Mouse (Mus musculus): ENCODE measurements around the gene St3gal2. TPM values are rescaled to one million over a fixed set of nuclear protein-coding genes. Genes with fewer than 3 reads are reported as not detected.

St3gal2 gene
- total RNA-seq (2023), result 3.1 TPM

DNA sequence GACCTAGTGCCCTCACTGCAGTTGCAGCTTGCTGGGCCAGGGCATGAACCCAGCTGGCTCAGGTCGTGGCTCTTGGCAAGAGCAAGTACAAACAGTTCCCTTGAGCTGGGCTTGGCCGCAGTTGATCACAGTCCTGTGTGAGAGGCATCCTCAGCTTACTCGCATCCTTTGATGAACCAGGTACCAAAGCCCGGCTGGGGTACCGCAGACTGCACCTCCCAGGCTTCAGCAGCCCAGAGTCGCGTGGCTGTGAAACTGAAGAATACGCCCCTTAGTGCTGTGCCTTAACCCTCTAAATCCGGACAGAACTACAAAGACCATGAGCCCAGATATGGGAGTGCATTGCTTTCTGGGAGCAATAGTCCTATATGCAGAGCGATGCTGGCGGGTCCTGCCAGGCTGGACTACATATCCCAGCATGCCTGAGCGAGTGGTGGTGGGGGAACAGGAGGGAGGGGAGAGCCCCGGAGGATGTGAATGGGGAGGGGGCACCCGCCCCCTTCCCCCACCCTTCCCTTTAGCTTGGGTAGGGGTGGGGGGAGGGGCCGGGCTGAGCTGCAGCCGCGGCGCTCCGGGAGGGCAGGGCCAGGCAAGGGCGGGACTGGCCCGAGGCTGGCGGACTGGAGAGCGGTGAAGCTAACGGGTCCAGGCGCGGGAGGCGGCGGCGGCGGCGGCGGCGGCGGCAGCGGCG is at the start of gene St3gal2:
Gene St3gal2, plus strand, starts transcription at position 582 of the 691 bp plus-strand sequence.

DNA sequence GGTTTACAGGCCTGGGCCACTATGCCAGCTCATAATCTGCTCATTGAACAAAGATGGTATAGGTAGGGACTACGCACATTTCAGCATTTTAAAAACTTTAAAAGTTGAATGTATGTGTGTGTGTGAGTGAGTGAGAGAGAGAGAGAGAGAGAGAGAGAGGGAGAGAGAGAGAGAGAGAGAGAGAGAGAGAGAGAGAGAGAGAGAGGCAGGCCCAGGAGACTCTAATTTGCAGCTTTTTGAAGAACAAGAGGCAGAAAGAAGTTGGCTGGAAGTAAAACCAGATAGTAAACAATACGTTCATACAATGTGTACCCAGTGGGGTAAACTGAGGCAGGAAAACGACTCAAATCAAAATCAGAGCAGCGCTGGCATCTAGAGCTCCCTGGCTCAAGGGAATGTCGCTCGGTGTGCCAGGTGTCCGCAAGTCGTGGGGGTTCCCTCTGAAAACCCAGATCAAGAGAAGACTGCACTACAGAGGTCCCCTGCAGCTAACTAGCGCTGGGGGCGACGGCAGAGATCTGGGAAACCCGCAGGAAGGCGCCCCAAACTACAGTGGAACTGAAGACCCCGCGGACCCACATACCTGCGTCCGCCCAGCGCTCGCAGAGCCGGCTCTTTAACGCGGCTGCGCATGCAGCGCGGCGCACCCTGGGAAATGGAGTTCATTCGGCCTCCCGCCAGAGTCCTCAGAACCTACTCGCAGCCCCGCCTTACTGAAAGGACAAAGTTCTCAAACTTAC is 17.7 kb upstream of the St3gal2 start, which contains the start of gene Fuk:
Gene Fuk, minus strand, starts transcription at position 650 of the 740 bp plus-strand sequence.

DNA sequence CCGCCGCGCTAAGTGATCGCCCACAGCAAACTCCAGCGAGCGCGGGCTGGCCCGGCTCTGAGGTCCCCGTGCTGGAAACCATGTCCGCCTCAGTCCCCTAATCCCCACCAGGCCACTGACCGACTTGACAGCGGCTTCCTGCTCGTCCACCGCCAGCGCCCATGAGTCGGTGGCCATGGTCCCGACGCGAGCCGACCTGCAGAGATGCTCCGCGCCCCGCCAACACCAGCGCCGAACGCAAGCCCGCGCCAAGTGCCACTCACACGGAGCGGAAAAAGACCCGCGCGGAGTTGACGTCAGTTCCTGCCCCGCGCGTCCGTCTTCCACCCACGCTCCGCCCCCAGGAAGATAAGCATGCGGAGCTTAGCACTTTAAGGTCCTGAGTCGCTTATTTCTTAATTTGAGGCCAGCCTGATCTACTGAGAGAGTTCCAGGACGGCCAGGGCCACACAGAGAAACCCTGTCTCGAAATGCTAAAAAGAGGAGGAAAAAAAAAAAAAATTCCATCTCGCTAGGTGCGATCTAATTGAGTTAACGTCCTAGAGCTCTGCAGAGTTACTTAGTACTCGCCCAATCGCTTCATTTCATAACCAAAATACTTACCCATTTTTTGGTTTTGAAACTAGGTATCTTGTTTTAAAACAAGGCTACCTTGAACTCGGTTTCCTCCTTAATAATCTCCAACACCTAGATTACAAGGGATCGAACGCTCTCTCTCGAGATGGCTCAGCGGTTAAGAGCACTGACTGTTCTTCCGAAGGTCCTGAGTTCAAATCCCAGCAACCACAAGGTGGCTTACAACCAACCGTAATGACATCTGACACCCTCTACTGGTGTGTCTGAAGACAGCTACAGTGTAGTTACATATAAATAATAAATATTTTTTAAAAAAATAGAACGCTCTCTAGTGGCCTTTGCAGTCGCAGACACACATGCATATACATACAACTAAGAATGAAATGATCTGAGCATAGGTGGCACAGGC is 78.1 kb downstream of the St3gal2 start, which contains the start of gene Ddx19a:
Gene Ddx19a, minus strand, starts transcription at position 254 of the 985 bp plus-strand sequence.

Other genes starting within 250 kb of the St3gal2 start
- 3.3 TPM for gene Mtss1l, start 198.4 kb upstream of the St3gal2 start, total RNA-seq (2023)
- not detected for gene Il34, start 114.0 kb upstream of the St3gal2 start, total RNA-seq (2023)
- gene Cog4, start 73.3 kb upstream of the St3gal2 start, total RNA-seq (2023), result 45.7 TPM
- 162 TPM for gene Sf3b3, start 73.1 kb upstream of the St3gal2 start, total RNA-seq (2023)
- 10.4 TPM for gene Fuk, start 17.4 kb upstream of the St3gal2 start, total RNA-seq (2023)
- gene Ddx19a, start 77.9 kb downstream of the St3gal2 start, total RNA-seq (2023), result 62.6 TPM
- 20.9 TPM for gene Ddx19b, start 111.8 kb downstream of the St3gal2 start, total RNA-seq (2023)
- gene Aars, start 113.2 kb downstream of the St3gal2 start, total RNA-seq (2023), result 43.0 TPM
- gene Exosc6, start 136.4 kb downstream of the St3gal2 start, total RNA-seq (2023), result 12.5 TPM
- gene Clec18a, start 172.5 kb downstream of the St3gal2 start, total RNA-seq (2023), result not detected
- 22.8 TPM for gene Pdpr, start 174.7 kb downstream of the St3gal2 start, total RNA-seq (2023)